Comparison of ENCODE assay signal across 16 mouse cellular contexts in the genomic region with DNA sequence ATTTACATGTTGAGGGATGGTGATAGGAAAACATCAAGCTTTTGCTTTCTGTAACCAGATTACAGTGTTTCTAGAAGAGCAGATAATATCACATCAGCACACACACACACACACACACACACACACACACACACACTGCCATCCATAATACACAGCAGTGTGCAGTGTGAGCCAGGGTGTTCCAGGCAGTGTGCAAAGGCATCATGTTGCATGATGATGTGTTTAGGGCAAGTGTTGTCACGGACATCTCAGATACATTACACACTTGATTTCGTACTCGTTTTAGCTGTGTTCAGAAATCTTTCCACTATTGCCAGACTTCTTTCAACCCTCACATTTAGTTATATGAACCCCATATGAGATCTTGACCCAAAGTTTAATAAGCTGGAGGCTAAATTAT.
"Had no signal": no experiment of that assay in that cellular context is flagged by ENCODE, and none has a peak within 500 bp of the region (broad histone marks: within the 10 kb centered on the region; RNA-seq: fewer than 3 reads in every experiment).

No protein-coding gene starts in this region.

- ATAC-seq: liver, postnatal 0 days; midbrain, embryonic 13.5 days; midbrain, embryonic 15.5 days had no signal

- H3K4me3 ChIP-seq: liver, embryonic 13.5 days; liver, embryonic 15.5 days; megakaryocyte, embryonic 14.5 days; midbrain, embryonic 13.5 days; midbrain, embryonic 15.5 days; neural tube, embryonic 12.5 days; stomach, embryonic 15.5 days had no signal

- H3K36me3 ChIP-seq: liver, embryonic 13.5 days; liver, embryonic 15.5 days; midbrain, embryonic 13.5 days; midbrain, embryonic 15.5 days; neural tube, embryonic 12.5 days; stomach, embryonic 15.5 days had no signal

- H3K4me1 ChIP-seq: liver, embryonic 13.5 days; liver, embryonic 15.5 days; midbrain, embryonic 13.5 days; midbrain, embryonic 15.5 days; neural tube, embryonic 12.5 days; stomach, embryonic 15.5 days had no signal

- H3K27ac ChIP-seq: liver, embryonic 13.5 days; liver, embryonic 15.5 days; macrophage; midbrain, embryonic 13.5 days; midbrain, embryonic 15.5 days; neural tube, embryonic 12.5 days; stomach, embryonic 15.5 days; stomach, postnatal 0 days had no signal

- DNase-seq: liver, embryonic 13.5 days; liver, postnatal 0 days; lung, postnatal 10 days; right cerebral cortex, postnatal 14 days; thymus, adult 2 months; thymus, postnatal 25 days; thymus, postnatal 4 days had no signal

- H3K9ac ChIP-seq: liver, embryonic 13.5 days; liver, embryonic 15.5 days; liver, postnatal 0 days; midbrain, embryonic 13.5 days; midbrain, embryonic 15.5 days; neural tube, embryonic 12.5 days; stomach, embryonic 15.5 days had no signal

- H3K4me2 ChIP-seq: liver, embryonic 13.5 days; liver, embryonic 15.5 days; midbrain, embryonic 11.5 days; midbrain, embryonic 13.5 days; midbrain, embryonic 15.5 days; neural tube, embryonic 12.5 days; stomach, embryonic 15.5 days had no signal

- H3K9me3 ChIP-seq: liver, embryonic 13.5 days; liver, embryonic 15.5 days; megakaryocyte, embryonic 14.5 days; midbrain, embryonic 13.5 days; midbrain, embryonic 15.5 days; neural tube, embryonic 12.5 days; stomach, embryonic 15.5 days had no signal

- H3K27me3 ChIP-seq: liver, embryonic 13.5 days; liver, embryonic 15.5 days; megakaryocyte, embryonic 14.5 days; midbrain, embryonic 13.5 days; midbrain, embryonic 15.5 days; neural tube, embryonic 12.5 days; stomach, embryonic 15.5 days had no signal
